ENCODE assay signal across 8 mouse cellular contexts in the genomic region with DNA sequence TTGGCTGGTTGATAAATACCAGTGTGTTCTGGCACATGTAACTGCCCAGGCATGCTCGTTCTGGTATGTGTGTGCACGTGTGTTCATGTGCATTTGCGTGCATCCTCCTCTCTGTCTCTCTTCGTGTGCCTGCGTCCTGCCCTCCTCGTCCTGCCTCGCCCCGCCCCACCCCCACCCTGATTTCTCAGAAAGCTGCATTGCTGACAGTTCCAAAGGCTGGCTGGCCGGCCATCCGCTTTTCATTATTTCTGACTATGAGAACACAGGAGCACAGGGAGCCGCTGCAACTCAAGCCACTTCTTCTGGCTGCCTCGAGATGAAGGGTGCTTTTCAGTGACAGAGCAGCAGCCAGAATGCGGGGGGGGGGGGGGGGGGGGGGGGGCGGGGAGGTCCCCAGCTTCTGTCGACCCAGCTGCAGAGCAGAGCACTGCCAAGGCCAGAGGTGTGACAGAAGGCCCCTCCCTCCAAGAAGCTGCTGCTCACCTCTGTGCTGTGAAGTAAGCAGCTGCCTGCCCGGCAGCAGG. TPM values are rescaled to one million over a fixed set of nuclear protein-coding genes. Genes with fewer than 3 reads are reported as not detected.
A peak's percentile ranks its signal among the peaks of the same experiment; 100 is the strongest.
DNase-seq lines count a peak whose midpoint lies in the region; ATAC-seq lines count a peak whose summit lies in the region.
"Had no signal": no experiment of that assay in that cellular context is flagged by ENCODE, and none has a peak within 500 bp of the region (broad histone marks: within the 10 kb centered on the region; RNA-seq: fewer than 3 reads in every experiment).

No protein-coding gene starts in this region.

- no peaks in the 10 kb centered on the region for H3K9me3 ChIP-seq in lung, embryonic 15.5 days
- H3K9me3 ChIP-seq in limb, embryonic 10.5 days (replicated peaks): no peaks in the 10 kb centered on the region
- H3K9me3 ChIP-seq: stomach, embryonic 15.5 days had no signal

- no peak overlapping the region for H3K9ac ChIP-seq in lung, embryonic 15.5 days
- H3K9ac ChIP-seq: stomach, embryonic 15.5 days had no signal

- no peak overlapping the region for H3K4me3 ChIP-seq in lung, embryonic 15.5 days
- H3K4me3 ChIP-seq in limb, embryonic 10.5 days: 0 out of 2 replicates have a peak overlapping the region, but pooled peaks have one; percentile 15
- H3K4me3 ChIP-seq: stomach, embryonic 15.5 days had no signal

- no peaks in the 10 kb centered on the region for H3K27me3 ChIP-seq in lung, embryonic 15.5 days
- H3K27me3 ChIP-seq in limb, embryonic 10.5 days (ENCODE audit: low read depth, poor library complexity, severe bottlenecking): no peaks in the 10 kb centered on the region
- H3K27me3 ChIP-seq: stomach, embryonic 15.5 days had no signal

- no peak for DNase-seq in lung, postnatal 25 days (ENCODE audit: low spot score)
- DNase-seq in embryo, embryonic 10 days (ENCODE audit: low spot score): peak; percentile 59
- DNase-seq in limb, embryonic 10.5 days (ENCODE audit: low spot score): peak; percentile 83
- DNase-seq in thymus, postnatal 14 days: peak; percentile 75
- no peak for DNase-seq in kidney, adult 8-10 months
- no peak for DNase-seq in cerebellum, adult 9-10 months

- H3K36me3 ChIP-seq in lung, embryonic 15.5 days: peaks cover 48% of the 10 kb centered on the region
- H3K36me3 ChIP-seq in limb, embryonic 10.5 days: peaks cover 72% of the 10 kb centered on the region

- peak; percentile 23; the same call in 1 of the 2 replicates for ATAC-seq in lung, embryonic 15.5 days (ENCODE audit: borderline replicate concordance, extremely low read depth, low FRiP score, low TSS enrichment)

- 36% methylated on average over 13 of the region's 16 CpGs for WGBS in lung, embryonic 15.5 days
- WGBS in limb, embryonic 10.5 days: 15% methylated on average over 14 of the region's 16 CpGs

- H3K4me1 ChIP-seq in lung, embryonic 15.5 days: no peaks in the 10 kb centered on the region
- H3K4me1 ChIP-seq in limb, embryonic 10.5 days: peaks cover 17% of the 10 kb centered on the region
- H3K4me1 ChIP-seq: stomach, embryonic 15.5 days had no signal

- H3K4me2 ChIP-seq in lung, embryonic 15.5 days: no peak overlapping the region
- H3K4me2 ChIP-seq: stomach, embryonic 15.5 days had no signal

- H3K27ac ChIP-seq in lung, embryonic 15.5 days: no peak overlapping the region
- H3K27ac ChIP-seq in limb, embryonic 10.5 days: peak overlapping the region; percentile 73
- H3K27ac ChIP-seq: stomach, embryonic 15.5 days had no signal

RNA-seq across cellular contexts. Expression of gene Adsl, which starts 18.2 kb away (rescaled TPM):
- 157 and 171 TPM in 2 replicates for polyA plus RNA-seq in lung, embryonic 15.5 days (2015; fragmentation: Nextera tagmentation; extraction: Ambion mirVana)
- polyA plus RNA-seq in limb, embryonic 10.5 days (2016; fragmentation: Nextera tagmentation; extraction: Ambion mirVana): 213 and 259 TPM in 2 replicates

RNA-seq across cellular contexts. Expression of gene Sgsm3, which starts 47.5 kb away (rescaled TPM):
- 40.8 and 45.1 TPM in 2 replicates for polyA plus RNA-seq in lung, embryonic 15.5 days (2015; fragmentation: Nextera tagmentation; extraction: Ambion mirVana)
- 26.2 and 29.1 TPM in 2 replicates for polyA plus RNA-seq in limb, embryonic 10.5 days (2016; fragmentation: Nextera tagmentation; extraction: Ambion mirVana)

Comparison
In these comparisons a context has a peak if more than half of its experiments do, and no peak if none do; other contexts are left out.
1. DNase-seq: peak in embryo, embryonic 10 days (single experiment), limb, embryonic 10.5 days (single experiment) and thymus, postnatal 14 days (single experiment); none in lung, postnatal 25 days (single experiment), kidney, adult 8-10 months (0 of 2) and cerebellum, adult 9-10 months (single experiment).